Mouse (Mus musculus): ENCODE results near the gene Klf1.

DNA sequence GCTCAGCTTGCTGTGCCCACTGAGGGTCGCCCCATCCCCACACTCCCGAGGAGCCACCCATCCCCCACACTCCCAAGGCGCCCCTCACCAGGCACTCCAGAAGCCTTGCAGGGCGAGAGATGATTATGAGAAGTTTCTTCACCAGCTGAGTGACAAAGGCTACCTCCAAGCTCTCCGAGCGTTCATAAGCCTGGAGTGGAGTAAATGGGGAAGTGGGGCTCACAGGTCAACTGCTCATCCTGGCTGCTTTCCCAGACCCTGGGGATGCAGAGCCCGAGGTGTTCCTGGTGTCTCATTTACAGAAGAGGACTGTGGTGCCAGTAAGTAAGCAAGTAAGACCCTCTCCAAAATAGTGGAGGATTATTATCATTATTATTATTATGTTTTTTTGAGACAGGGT, 23.8 kb downstream of the Klf1 start:
- TF ChIP-seq CTCF (IDR thresholded peaks at IDR 0.05; ENCODE audit: extremely low read depth, insufficient read depth, low read length) (no peak), POLR2A (IDR thresholded peaks at IDR 0.05; ENCODE audit: extremely low read depth, insufficient read depth, low read length) (no peak)

Data from cortical plate, adult 2 months (tissue).